Mouse (Mus musculus) layer of hippocampus, adult 11-12 months (tissue): ENCODE measurements around the gene Gm2030.
"Not testable (repeated sequence)": the region's sequence is repeated elsewhere in the genome, so short reads cannot be mapped to it uniquely, and the experiment has no call there.

Source experiments
- DNase-seq: peaks from one replicate; pipeline ENCODE4 v3.0.0; 2022; ENCODE audit warnings: low spot score

Gene Gm2030

DNA sequence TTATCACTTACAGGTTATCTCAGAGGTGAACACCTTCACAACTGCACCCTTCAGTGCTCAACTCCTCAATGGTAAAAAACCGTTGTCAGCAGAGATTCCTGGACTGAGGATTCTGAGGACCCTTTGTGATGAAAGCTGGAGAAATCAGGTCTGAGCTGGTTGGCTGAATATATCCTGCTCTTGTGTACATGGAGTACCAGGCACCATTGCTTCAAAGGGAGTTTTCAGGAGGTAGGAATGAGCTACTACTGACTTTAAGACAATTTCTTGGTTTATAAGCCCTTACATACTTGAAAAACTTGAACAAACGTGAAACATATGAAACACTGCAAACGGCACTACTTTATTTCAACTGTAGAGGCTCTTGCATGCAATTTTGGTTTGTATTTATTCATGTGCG is at the start of gene Gm2030:
Gm2030 (minus strand) TSS at position 101 of the 400 bp plus-strand sequence.
- DNase-seq = not testable (repeated sequence)
